Mouse (Mus musculus) lung, adult 2 months (tissue): Measurements from ENCODE around the gene Acot5.

Source experiments
- CTCF ChIP-seq: fragments of 200-500 bp; IDR thresholded peaks from 2 replicates; pipeline ENCODE4 v1.5.1; 2011; ENCODE audit warnings: mild to moderate bottlenecking, low read length, control low read depth; ENCODE audit not compliant: insufficient read depth
- POLR2A ChIP-seq: fragments of 200-500 bp; IDR thresholded peaks from 2 replicates; pipeline ENCODE4 v1.6.1; 2011; ENCODE audit warnings: low read depth, mild to moderate bottlenecking, control low read depth, low read length, borderline replicate concordance; ENCODE audit errors: extremely low read depth

DNA sequence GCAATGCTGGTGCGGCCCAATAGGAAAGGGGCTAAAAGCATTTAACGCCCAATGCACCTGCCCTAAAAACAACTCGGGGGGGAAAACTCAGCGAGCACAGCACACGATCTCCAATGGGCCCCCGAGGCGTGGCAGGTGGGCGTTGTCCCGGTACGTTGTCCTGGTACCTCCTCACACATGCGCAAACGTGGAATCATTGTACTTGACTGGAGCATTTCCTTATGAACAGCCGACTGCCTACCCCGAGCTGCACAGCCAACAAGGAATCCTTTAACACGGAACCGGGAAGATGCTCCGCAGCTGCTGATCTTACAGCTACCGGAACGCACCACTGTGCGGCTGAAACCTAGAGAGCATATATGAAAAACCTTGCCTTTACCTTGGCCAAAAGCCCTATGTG lies 6.8 kb upstream of the Acot5 start:
- TF ChIP-seq CTCF (no peak), POLR2A (no peak)
